Comparison of ENCODE assay signal across 25 mouse cellular contexts in genomic region chr1:33460703-33461102, GRCm38 (mm10).
"Had no signal": no experiment of that assay in that cellular context is flagged by ENCODE, and none has a peak within 500 bp of the region (broad histone marks: within the 10 kb centered on the region; RNA-seq: fewer than 3 reads in every experiment).

No protein-coding gene starts in this region.

- H3K36me3 ChIP-seq: neural tube, embryonic 13.5 days had no signal

- DNase-seq: kidney, adult 2 months; kidney, postnatal 25 days; left cerebral cortex, postnatal 4 days; liver, postnatal 0 days; lung, postnatal 10 days; lung, postnatal 36 days; retina, postnatal 1 day; right cerebral cortex, postnatal 25 days; spleen, adult 18-20 months; thymus, adult 18-20 months; thymus, postnatal 14 days; thymus, postnatal 4 days had no signal

- H3K9ac ChIP-seq: limb, embryonic 12.5 days; limb, embryonic 15.5 days; liver, embryonic 14.5 days; liver, postnatal 0 days; lung, embryonic 14.5 days; midbrain, embryonic 13.5 days; neural tube, embryonic 13.5 days had no signal

- H3K4me1 ChIP-seq: limb, embryonic 15.5 days; midbrain, embryonic 10.5 days; midbrain, embryonic 13.5 days; neural tube, embryonic 13.5 days had no signal

- H3K9me3 ChIP-seq: limb, embryonic 12.5 days; limb, embryonic 15.5 days; megakaryocyte, embryonic 14.5 days; midbrain, embryonic 10.5 days; midbrain, embryonic 13.5 days; neural tube, embryonic 13.5 days had no signal

- H3K4me2 ChIP-seq: limb, embryonic 12.5 days; limb, embryonic 15.5 days; liver, embryonic 11.5 days; lung, embryonic 14.5 days; midbrain, embryonic 13.5 days; neural tube, embryonic 13.5 days had no signal

- H3K27me3 ChIP-seq: limb, embryonic 12.5 days; limb, embryonic 15.5 days; megakaryocyte, embryonic 14.5 days; midbrain, embryonic 13.5 days; neural tube, embryonic 13.5 days had no signal

- H3K4me3 ChIP-seq: left cerebral cortex, adult 2 months; limb, embryonic 12.5 days; limb, embryonic 15.5 days; megakaryocyte, embryonic 14.5 days; midbrain, embryonic 10.5 days; midbrain, embryonic 13.5 days; myocyte; neural tube, embryonic 13.5 days had no signal

- ATAC-seq: liver, postnatal 0 days; midbrain, embryonic 13.5 days; midbrain, embryonic 16.5 days had no signal

- H3K27ac ChIP-seq: kidney, postnatal 0 days; left cerebral cortex, adult 2 months; limb, embryonic 12.5 days; limb, embryonic 15.5 days; liver, embryonic 14.5 days; midbrain, embryonic 10.5 days; midbrain, embryonic 13.5 days had no signal
